Mouse (Mus musculus) midbrain, embryonic 15.5 days (tissue): ENCODE data around the gene Kcnd3. TPM values are rescaled to one million over a fixed set of nuclear protein-coding genes. Genes with fewer than 3 reads are reported as not detected.

Experiments used
- ATAC-seq: fragments of 200-750 bp; cut with Nextera tagmentation; replicated peaks from 2 replicates; pipeline ENCODE4 v1.8.0; 2017; ENCODE audit warnings: moderate TSS enrichment
- H3K27ac ChIP-seq: fragments of 300-500 bp; sonication (generic); 2 replicates; pipeline ENCODE4 v1.5.1; 2015; ENCODE audit warnings: mild to moderate bottlenecking, inconsistent platforms
- H3K27me3 ChIP-seq: fragments of 300-500 bp; sonication (generic); replicated peaks from 2 replicates; pipeline ENCODE4 v1.6.1; 2015; ENCODE audit warnings: inconsistent platforms
- H3K36me3 ChIP-seq: fragments of 300-500 bp; sonication (generic); replicated peaks from 2 replicates; pipeline ENCODE4 v1.6.1; 2015; ENCODE audit warnings: inconsistent platforms
- H3K4me1 ChIP-seq: fragments of 300-500 bp; sonication (generic); 2 replicates; pipeline ENCODE4 v1.6.1; 2015; ENCODE audit warnings: inconsistent platforms
- H3K4me2 ChIP-seq: fragments of 300-500 bp; sonication (generic); 2 replicates; pipeline ENCODE4 v1.6.1; 2015; ENCODE audit warnings: inconsistent platforms, mild to moderate bottlenecking, moderate library complexity
- H3K4me3 ChIP-seq: fragments of 300-500 bp; sonication (generic); 2 replicates; pipeline ENCODE4 v1.5.1; 2015; ENCODE audit warnings: mild to moderate bottlenecking, inconsistent platforms
- H3K9ac ChIP-seq: fragments of 300-500 bp; sonication (generic); 2 replicates; pipeline ENCODE4 v1.6.1; 2015; ENCODE audit warnings: mild to moderate bottlenecking, inconsistent platforms
- H3K9me3 ChIP-seq: fragments of 300-500 bp; sonication (generic); 2 replicates; pipeline ENCODE4 v1.6.1; 2016; ENCODE audit warnings: inconsistent platforms
- WGBS: fragments of 180-500 bp; shearing (Covaris S2); methylation state at CpG from one replicate; pipeline ENCODE4 v1.1.7; 2015; ENCODE audit warnings: mixed read lengths; 5-methylcytosine and 5-hydroxymethylcytosine counted together
- polyA plus RNA-seq: library from polyadenylated mRNA; unstranded; fragments of >200 nt; fragmentation: Nextera tagmentation; extraction: Ambion mirVana; gene quantifications from 2 replicates; pipeline ENCODE4 v1.2.1, GENCODE M21; 2015

The Kcnd3 gene
- polyA plus RNA-seq = 12.5 and 12.8 TPM in 2 replicates

DNA sequence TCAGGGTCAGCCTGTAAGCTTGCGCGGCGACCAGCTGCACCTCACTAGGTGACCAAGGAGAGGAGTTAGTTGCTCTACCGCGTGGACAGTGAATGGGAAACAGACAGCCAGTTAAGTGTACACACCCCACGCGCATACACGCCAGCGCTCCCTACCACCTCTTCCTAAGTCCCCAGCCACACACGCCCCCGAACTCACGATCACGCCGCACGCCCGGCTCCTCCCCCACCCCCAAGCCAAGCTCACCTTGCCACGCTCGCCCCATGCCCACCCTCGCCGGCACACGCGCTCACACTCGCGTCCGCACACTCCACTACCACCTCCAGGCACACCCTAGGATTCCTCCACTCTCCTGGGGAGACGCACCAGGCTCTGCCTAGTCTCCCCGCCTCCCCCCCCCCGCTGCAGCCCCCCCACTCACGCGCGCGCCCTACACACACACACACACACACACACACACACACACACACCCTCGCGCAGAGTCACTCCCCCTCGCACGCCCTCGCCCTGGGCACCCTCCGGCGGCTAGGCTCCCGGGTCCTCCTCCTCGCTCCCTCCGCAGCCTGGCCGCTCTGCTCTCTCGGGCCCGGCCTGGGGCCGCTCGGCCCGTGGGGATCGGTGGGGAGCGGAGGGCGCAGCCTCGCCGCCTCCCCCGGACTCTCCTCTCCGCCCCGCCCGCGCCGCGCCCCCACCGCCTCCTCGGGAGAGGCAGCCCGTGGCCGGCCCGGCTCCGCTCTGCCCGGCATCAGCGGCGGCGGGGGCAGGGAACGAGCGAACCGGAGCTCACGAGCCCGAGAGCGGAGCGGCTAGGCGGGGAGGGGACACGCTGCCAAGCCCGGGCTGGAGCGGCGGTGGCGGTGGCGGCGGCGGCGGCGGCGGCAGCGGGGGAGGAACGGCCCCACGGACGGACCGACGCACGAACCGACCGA, at the start of gene Kcnd3:
Gene Kcnd3 (plus strand): TSS at position 704 of the 929 bp plus-strand sequence.
- H3K36me3 ChIP-seq = no peaks in the 10 kb centered on the region
- peak; percentile 75 for ATAC-seq
- H3K9ac ChIP-seq = peak within 1 kb of the TSS; percentile 72
- H3K4me2 ChIP-seq = peak within 1 kb of the TSS; percentile 86
- H3K9me3 ChIP-seq = no peaks in the 10 kb centered on the region
- no peaks in the 10 kb centered on the region; the same call in 1 of the 2 replicates for H3K27me3 ChIP-seq
- H3K4me1 ChIP-seq = peaks cover 40% of the 10 kb centered on the region
- H3K4me3 ChIP-seq = peak within 1 kb of the TSS; percentile 65
- WGBS = under 1% methylated on average over 63 of the region's 98 CpGs
- peak within 1 kb of the TSS; percentile 84 for H3K27ac ChIP-seq

DNA sequence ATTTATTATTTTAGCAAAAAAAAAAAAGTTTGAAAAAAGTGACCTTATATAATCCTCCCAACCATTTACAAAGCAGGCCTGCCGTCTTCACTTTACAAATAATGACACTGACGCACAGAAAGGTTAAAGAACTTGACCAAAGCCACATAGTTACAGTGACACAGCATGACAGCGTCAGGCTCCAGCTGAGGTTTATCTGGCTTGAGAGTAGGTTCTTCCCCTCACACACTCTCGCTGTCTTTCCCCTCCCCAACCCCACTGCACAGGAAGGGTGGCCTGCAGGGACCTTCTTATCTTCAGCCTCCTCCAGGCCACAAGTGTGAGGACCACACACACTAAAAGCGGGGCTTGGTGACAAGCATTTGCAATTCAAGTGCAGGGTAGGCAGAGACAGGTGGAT, 49.5 kb upstream of the Kcnd3 start:
- no peak overlapping the region for H3K4me3 ChIP-seq
- H3K9me3 ChIP-seq = no peaks in the 10 kb centered on the region
- no peaks in the 10 kb centered on the region for H3K36me3 ChIP-seq
- H3K27ac ChIP-seq = no peak overlapping the region
- no peak for ATAC-seq
- H3K27me3 ChIP-seq = no peaks in the 10 kb centered on the region
- 59% methylated on average over 5 of the region's 5 CpGs for WGBS
- H3K4me1 ChIP-seq = 0 out of 2 replicates have a peak, but pooled peaks cover 5% of the 10 kb centered on the region
- no peak overlapping the region for H3K9ac ChIP-seq
- H3K4me2 ChIP-seq = no peak overlapping the region

DNA sequence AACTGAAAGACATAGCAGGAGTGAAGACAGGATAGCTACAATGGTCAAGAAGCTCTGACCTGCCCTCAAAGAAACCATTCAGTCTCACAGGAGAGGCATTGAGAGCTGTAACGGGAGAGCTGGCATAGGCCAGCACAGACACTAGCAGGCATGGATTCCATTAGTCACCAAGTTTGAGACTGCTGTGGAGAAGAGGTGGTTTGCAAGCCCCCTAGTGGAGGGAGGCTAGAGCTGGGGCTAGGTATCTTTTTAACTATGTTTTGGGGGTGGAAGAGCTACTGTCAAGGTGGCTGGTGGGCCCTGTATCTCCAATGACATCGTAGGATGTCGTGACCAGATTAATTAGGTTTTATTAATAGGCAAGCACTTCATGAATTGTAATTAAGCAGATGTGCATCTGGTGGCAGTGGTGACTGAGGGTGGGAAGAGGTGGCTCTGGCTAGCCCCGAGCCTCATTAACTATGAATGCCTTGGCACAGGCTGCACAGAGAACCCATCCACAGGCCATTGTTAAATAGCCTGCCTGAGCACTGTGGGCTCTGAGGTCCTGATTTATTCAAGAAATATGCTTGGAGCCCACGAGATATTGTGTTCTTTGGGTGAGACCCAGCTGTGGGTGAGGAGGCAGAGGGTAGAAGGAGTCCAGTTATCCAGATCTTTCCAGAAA, 48.6 kb upstream of the Kcnd3 start:
- Histone ChIP-seq H3K4me1 (0 out of 2 replicates have a peak, but pooled peaks cover 12% of the 10 kb centered on the region), H3K27me3 (no peaks in the 10 kb centered on the region), H3K9ac (no peak overlapping the region), H3K4me2 (no peak overlapping the region), H3K36me3 (no peaks in the 10 kb centered on the region), H3K9me3 (no peaks in the 10 kb centered on the region), H3K4me3 (no peak overlapping the region), H3K27ac (no peak overlapping the region)
- 43% methylated on average over 5 of the region's 5 CpGs for WGBS
- ATAC-seq = peak; percentile 46

DNA sequence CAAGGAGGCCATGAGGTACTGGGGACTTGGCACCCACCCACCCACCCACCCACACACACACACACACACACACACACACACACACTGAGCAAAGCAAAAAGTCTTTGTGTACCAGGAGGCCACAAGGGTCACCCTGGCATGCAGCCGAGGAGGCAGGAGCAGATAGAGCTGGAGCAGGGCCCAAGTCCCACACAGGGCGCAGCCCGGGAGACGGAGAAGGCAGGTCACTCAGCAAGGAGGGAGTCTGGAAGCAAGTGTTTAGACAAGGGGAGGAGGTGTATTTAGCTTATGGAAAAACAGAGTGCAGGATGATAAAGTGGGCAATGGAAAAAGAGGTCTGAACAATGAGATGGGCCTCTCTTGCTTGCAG, 48.1 kb upstream of the Kcnd3 start:
- Histone ChIP-seq H3K4me1 (0 out of 2 replicates have a peak, but pooled peaks cover 12% of the 10 kb centered on the region), H3K9ac (no peak overlapping the region), H3K9me3 (no peaks in the 10 kb centered on the region), H3K4me3 (no peak overlapping the region), H3K4me2 (no peak overlapping the region), H3K36me3 (no peaks in the 10 kb centered on the region), H3K27me3 (no peaks in the 10 kb centered on the region), H3K27ac (no peak overlapping the region)
- 60% methylated on average over 4 of the region's 4 CpGs for WGBS
- ATAC-seq = peak; percentile 35; the same call in 1 of the 2 replicates

DNA sequence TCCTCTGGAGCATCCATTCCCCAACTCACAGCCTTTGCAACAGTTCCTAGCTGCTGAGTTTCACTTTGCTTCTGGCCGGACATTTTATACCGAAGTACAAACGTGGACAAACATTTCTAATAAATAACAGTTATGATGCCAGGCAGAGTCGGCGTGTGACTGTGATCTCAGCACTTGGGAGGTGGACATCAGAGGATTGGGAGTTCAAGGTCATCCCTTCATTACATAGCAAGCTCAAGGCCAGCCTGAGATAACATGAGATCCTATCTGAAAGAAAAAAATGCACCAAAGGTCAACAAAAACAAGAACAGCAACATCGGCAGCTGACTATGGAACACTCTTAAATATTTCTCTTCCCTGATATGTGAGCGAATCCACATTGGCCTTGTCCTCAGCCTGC, 46.6 kb upstream of the Kcnd3 start:
- no peak overlapping the region for H3K27ac ChIP-seq
- H3K4me1 ChIP-seq = 0 out of 2 replicates have a peak, but pooled peaks cover 12% of the 10 kb centered on the region
- no peak overlapping the region for H3K4me2 ChIP-seq
- H3K4me3 ChIP-seq = no peak overlapping the region
- no peaks in the 10 kb centered on the region for H3K36me3 ChIP-seq
- WGBS = 91% methylated on average over 7 of the region's 7 CpGs
- ATAC-seq = no peak
- H3K9me3 ChIP-seq = no peaks in the 10 kb centered on the region
- no peaks in the 10 kb centered on the region for H3K27me3 ChIP-seq
- H3K9ac ChIP-seq = no peak overlapping the region

DNA sequence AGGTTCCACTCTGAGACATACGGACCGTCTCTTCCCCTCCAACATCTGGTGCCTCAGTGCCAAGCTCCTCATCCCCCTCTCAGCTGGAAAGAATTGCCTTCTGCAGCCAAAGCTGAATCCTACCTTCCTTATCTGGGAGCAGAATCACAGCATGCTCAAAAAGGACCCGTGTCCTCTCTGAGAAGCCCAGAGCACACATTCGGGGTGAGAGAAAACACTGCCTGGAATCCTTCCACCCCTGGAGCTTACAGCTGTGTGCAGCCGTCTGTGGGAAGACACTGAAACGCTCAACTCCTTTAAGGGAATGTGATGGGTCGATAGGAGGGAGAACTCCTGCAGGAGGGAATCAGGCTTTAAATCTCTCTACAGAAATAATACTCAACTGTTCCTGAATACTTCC, 46.1 kb upstream of the Kcnd3 start:
- Histone ChIP-seq H3K27me3 (no peaks in the 10 kb centered on the region), H3K4me3 (no peak overlapping the region), H3K9me3 (no peaks in the 10 kb centered on the region), H3K27ac (no peak overlapping the region), H3K9ac (no peak overlapping the region), H3K36me3 (no peaks in the 10 kb centered on the region), H3K4me1 (0 out of 2 replicates have a peak, but pooled peaks cover 12% of the 10 kb centered on the region), H3K4me2 (no peak overlapping the region)
- WGBS = 48% methylated on average over 7 of the region's 7 CpGs
- ATAC-seq = no peak

DNA sequence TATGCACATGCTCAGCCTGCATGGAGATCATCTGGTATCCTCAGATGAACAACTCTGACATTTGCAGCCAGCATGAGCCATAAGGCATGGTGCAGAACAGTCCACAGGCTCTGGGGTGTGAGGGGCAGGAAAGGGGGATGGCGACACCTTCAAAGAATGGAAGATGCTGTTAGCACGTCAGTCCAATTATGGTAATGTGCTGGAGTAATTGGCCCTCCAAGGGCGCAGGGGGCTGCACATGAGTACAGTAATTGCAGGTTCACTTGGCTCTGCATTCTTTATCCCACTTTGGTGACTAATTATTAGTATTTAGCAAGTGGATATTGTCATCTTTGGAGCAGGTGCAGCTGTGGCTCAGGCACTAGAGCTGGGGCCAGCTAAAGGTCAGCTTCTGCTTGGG, 43.9 kb upstream of the Kcnd3 start:
- no peak overlapping the region for H3K4me2 ChIP-seq
- H3K9me3 ChIP-seq = no peaks in the 10 kb centered on the region
- 0 out of 2 replicates have a peak, but pooled peaks cover 12% of the 10 kb centered on the region for H3K4me1 ChIP-seq
- H3K4me3 ChIP-seq = no peak overlapping the region
- no peaks in the 10 kb centered on the region for H3K36me3 ChIP-seq
- no peaks in the 10 kb centered on the region for H3K27me3 ChIP-seq
- peak; percentile 78 for ATAC-seq
- H3K27ac ChIP-seq = no peak overlapping the region
- WGBS = 34% methylated on average over 3 of the region's 3 CpGs
- H3K9ac ChIP-seq = no peak overlapping the region

DNA sequence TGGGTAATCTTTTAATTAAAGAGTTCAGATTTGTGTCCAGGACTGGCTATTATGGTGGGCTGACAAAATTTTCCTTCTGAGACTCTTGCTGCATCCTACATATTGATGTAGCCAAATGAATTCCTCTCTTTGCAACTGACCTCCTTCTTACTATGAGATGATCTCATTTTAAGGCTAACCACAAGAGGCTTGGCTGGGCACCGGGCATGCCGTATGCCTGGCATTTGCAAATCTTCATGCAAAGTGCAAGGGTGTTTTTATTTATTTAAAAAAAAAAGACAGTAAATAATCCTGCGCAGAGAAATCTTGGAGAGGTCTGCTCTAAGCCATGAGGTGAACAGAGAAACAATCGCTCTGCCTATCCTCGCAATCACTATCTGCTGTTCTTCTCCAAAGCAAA, 41.3 kb upstream of the Kcnd3 start:
- 91% methylated on average over 5 of the region's 5 CpGs for WGBS

DNA sequence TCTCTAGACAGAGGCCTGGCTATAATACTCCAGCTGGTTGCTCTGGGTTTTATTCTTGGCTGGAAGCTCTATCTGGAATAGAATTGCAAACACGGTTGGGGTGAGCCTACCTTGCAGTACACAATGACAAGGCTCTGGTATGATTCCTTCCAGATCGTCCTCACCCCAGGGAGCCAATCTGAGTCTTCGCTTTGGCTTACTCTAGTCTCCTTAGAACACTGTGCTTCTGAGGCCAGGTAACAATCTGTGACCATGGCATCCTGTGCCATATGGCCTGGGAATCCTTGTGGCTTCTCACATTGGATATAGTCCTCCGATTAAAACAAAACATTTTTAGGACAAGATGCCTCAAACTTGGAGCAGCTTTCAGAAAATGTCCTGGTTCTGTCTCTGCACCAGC, 40.4 kb upstream of the Kcnd3 start:
- H3K9ac ChIP-seq = no peak overlapping the region
- ATAC-seq = no peak
- no peaks in the 10 kb centered on the region for H3K9me3 ChIP-seq
- H3K36me3 ChIP-seq = no peaks in the 10 kb centered on the region
- 76% methylated on average over 4 of the region's 4 CpGs for WGBS
- H3K4me1 ChIP-seq = 0 out of 2 replicates have a peak, but pooled peaks cover 8% of the 10 kb centered on the region
- no peak overlapping the region for H3K4me2 ChIP-seq
- no peak overlapping the region for H3K4me3 ChIP-seq
- no peaks in the 10 kb centered on the region for H3K27me3 ChIP-seq
- no peak overlapping the region for H3K27ac ChIP-seq

More for the DNA sequence above, 41.3 kb upstream of the Kcnd3 start:
- H3K9ac ChIP-seq = no peak overlapping the region
- no peak overlapping the region for H3K27ac ChIP-seq
- 0 out of 2 replicates have a peak, but pooled peaks cover 8% of the 10 kb centered on the region for H3K4me1 ChIP-seq
- H3K4me2 ChIP-seq = no peak overlapping the region
- H3K27me3 ChIP-seq = no peaks in the 10 kb centered on the region
- H3K9me3 ChIP-seq = no peaks in the 10 kb centered on the region
- no peak overlapping the region for H3K4me3 ChIP-seq
- no peaks in the 10 kb centered on the region for H3K36me3 ChIP-seq
- ATAC-seq = no peak

DNA sequence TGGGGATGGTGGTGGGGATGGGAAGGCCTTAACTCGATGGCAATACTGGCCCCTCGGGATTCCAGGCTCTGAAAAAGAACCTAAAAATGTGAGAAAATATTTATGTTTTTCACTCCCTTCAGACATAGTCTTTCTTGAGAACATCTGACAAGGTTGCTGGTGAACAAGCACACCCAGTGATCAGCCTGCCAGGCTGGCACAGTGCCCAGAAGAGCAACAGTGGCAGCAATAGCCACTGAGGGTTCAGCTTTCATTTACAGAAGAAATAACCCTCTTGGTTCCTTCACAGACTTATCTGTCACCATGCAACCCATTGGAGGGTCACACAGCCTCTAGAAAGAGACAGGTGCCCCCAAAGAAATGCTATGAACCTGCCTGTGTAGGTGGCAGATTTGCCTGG, 39.9 kb upstream of the Kcnd3 start:
- ATAC-seq = no peak
- no peak overlapping the region for H3K4me2 ChIP-seq
- no peaks in the 10 kb centered on the region for H3K9me3 ChIP-seq
- no peak overlapping the region for H3K4me3 ChIP-seq
- no peaks in the 10 kb centered on the region for H3K27me3 ChIP-seq
- no peaks in the 10 kb centered on the region for H3K36me3 ChIP-seq
- no peak overlapping the region for H3K9ac ChIP-seq
- 0 out of 2 replicates have a peak, but pooled peaks cover 8% of the 10 kb centered on the region for H3K4me1 ChIP-seq
- no peak overlapping the region for H3K27ac ChIP-seq
- WGBS = 91% methylated on average over 2 of the region's 2 CpGs

DNA sequence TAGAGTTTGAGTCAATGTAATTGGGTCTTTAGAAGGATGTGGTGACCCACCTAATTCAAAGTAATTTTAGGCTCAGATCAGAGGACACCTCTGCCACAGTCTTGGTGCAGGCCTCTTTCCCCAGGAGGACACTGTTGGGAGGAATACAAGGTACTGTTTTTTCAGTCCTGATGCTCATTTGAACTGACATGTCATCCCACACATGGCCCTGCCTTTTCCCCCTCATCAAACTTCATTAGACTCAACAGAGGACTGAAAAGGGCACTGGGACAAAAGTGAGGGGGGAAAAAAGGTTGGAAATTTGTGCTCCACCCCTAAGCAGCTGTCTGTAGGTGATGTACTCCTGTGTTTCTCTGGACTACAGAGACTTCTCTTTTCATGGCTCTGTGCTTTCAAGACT, 39.4 kb upstream of the Kcnd3 start:
- Histone ChIP-seq H3K4me1 (0 out of 2 replicates have a peak, but pooled peaks cover 7% of the 10 kb centered on the region), H3K27ac (no peak overlapping the region), H3K9ac (no peak overlapping the region), H3K36me3 (no peaks in the 10 kb centered on the region), H3K9me3 (no peaks in the 10 kb centered on the region), H3K4me2 (no peak overlapping the region), H3K27me3 (no peaks in the 10 kb centered on the region), H3K4me3 (no peak overlapping the region)
- no peak for ATAC-seq

DNA sequence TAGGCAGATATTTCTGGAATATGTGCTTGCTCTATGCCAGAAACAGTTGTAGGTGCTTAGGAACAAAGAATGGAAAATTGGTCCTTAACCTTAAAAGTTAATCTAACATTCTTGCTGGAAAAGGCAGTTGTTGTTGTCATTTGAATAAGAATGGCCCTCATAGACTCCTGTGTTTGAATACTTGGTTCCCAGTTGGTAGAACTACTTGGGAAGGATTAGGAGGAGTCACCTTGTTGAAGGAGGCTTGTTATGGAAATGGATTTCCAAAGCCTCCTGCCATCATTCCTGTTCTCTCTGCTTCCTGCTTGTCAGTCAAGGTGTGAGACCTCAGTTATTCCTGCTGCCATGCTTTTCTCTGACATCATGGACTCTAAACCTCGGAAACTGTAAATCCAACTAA, 33.7 kb upstream of the Kcnd3 start:
- no peak for ATAC-seq
- Histone ChIP-seq H3K27me3 (no peaks in the 10 kb centered on the region), H3K9ac (no peak overlapping the region), H3K9me3 (no peaks in the 10 kb centered on the region), H3K4me3 (no peak overlapping the region), H3K27ac (no peak overlapping the region), H3K36me3 (no peaks in the 10 kb centered on the region), H3K4me1 (no peaks in the 10 kb centered on the region), H3K4me2 (no peak overlapping the region)
- 92% methylated on average over 1 of the region's 1 CpGs for WGBS
